Mouse (Mus musculus) heart, postnatal 0 days (tissue): Measurements from ENCODE around the gene Tmem263.

Experiments
- CTCF ChIP-seq: IDR thresholded peaks from 2 replicates; pipeline ENCODE4 v1.5.1; 2016; ENCODE audit warnings: antibody characterized with exemption, control low read depth, low read depth
- EP300 ChIP-seq: IDR thresholded peaks from 2 replicates; pipeline ENCODE4 v1.6.1; 2016; ENCODE audit warnings: antibody characterized with exemption, low read depth

GRCm38 (mm10) chr10:85164791-85165190 lies 62.4 kb downstream of the Tmem263 start:
- TF ChIP-seq CTCF (no peak), EP300 (no peak)
